Mouse (Mus musculus): Measurements from ENCODE around the gene Natd1. TPM values are rescaled to one million over a fixed set of nuclear protein-coding genes. Genes with fewer than 3 reads are reported as not detected.

Natd1 gene
- polyA plus RNA-seq, 1 experiment from 2014 or later = 35.0 TPM

- Histone ChIP-seq H3K27me3 (replicated peaks; ENCODE audit: control insufficient read depth, insufficient read depth, low read length) (no peaks in the 10 kb centered on the region), H3K4me2 (ENCODE audit: low read length) (no peak overlapping the region), H3K27ac (ENCODE audit: low read length) (no peak overlapping the region), H3K9me3 (ENCODE audit: control insufficient read depth, low read length) (no peaks in the 10 kb centered on the region), H3K4me1 (replicated peaks; ENCODE audit: control insufficient read depth, insufficient read depth, low read length) (peaks cover 4% of the 10 kb centered on the region; the same call in 1 of the 2 replicates), H3K4me3 (replicated peaks; ENCODE audit: low read length) (no peak overlapping the region), H3K36me3 (ENCODE audit: control insufficient read depth, insufficient read depth) (peaks cover 11% of the 10 kb centered on the region), H3K9ac (replicated peaks; ENCODE audit: low read depth, low read length) (no peak overlapping the region)
- 54% methylated on average over 2 of the region's 2 CpGs for WGBS
- no peak for ATAC-seq
These were observed 48.5 kb downstream of the Natd1 start for GRCm38 (mm10) chr11:60866021-60866420.

- 88% methylated on average over 14 of the region's 14 CpGs for WGBS
- Histone ChIP-seq H3K9ac (replicated peaks; ENCODE audit: low read depth, low read length) (no peak overlapping the region), H3K27me3 (replicated peaks; ENCODE audit: control insufficient read depth, insufficient read depth, low read length) (no peaks in the 10 kb centered on the region), H3K27ac (ENCODE audit: low read length) (no peak overlapping the region), H3K4me1 (replicated peaks; ENCODE audit: control insufficient read depth, insufficient read depth, low read length) (peaks cover 4% of the 10 kb centered on the region; the same call in 1 of the 2 replicates), H3K9me3 (ENCODE audit: control insufficient read depth, low read length) (no peaks in the 10 kb centered on the region), H3K4me3 (replicated peaks; ENCODE audit: low read length) (no peak overlapping the region), H3K4me2 (ENCODE audit: low read length) (no peak overlapping the region), H3K36me3 (ENCODE audit: control insufficient read depth, insufficient read depth) (peaks cover 11% of the 10 kb centered on the region)
- no peak for ATAC-seq
These were observed 49.6 kb downstream of the Natd1 start for GRCm38 (mm10) chr11:60864916-60865315.

- 95% methylated on average over 2 of the region's 2 CpGs for WGBS
- Histone ChIP-seq H3K4me2 (ENCODE audit: low read length) (no peak overlapping the region), H3K4me1 (replicated peaks; ENCODE audit: control insufficient read depth, insufficient read depth, low read length) (peaks cover 4% of the 10 kb centered on the region; the same call in 1 of the 2 replicates), H3K9me3 (ENCODE audit: control insufficient read depth, low read length) (no peaks in the 10 kb centered on the region), H3K36me3 (ENCODE audit: control insufficient read depth, insufficient read depth) (peaks cover 11% of the 10 kb centered on the region), H3K9ac (replicated peaks; ENCODE audit: low read depth, low read length) (no peak overlapping the region), H3K27me3 (replicated peaks; ENCODE audit: control insufficient read depth, insufficient read depth, low read length) (no peaks in the 10 kb centered on the region), H3K4me3 (replicated peaks; ENCODE audit: low read length) (no peak overlapping the region), H3K27ac (ENCODE audit: low read length) (no peak overlapping the region)
- ATAC-seq = no peak
These were observed 50.4 kb downstream of the Natd1 start for GRCm38 (mm10) chr11:60864166-60864565.

- no peaks in the 10 kb centered on the region for H3K9me3 ChIP-seq (ENCODE audit: control insufficient read depth, low read length)
- peaks cover 4% of the 10 kb centered on the region; the same call in 1 of the 2 replicates for H3K4me1 ChIP-seq (replicated peaks; ENCODE audit: control insufficient read depth, insufficient read depth, low read length)
- no peak overlapping the region for H3K4me3 ChIP-seq (replicated peaks; ENCODE audit: low read length)
- peaks cover 11% of the 10 kb centered on the region for H3K36me3 ChIP-seq (ENCODE audit: control insufficient read depth, insufficient read depth)
- no peak for ATAC-seq
- WGBS = 79% methylated on average over 4 of the region's 4 CpGs
- no peaks in the 10 kb centered on the region for H3K27me3 ChIP-seq (replicated peaks; ENCODE audit: control insufficient read depth, insufficient read depth, low read length)
- no peak overlapping the region for H3K27ac ChIP-seq (ENCODE audit: low read length)
- H3K9ac ChIP-seq (replicated peaks; ENCODE audit: low read depth, low read length) = no peak overlapping the region
- H3K4me2 ChIP-seq (ENCODE audit: low read length) = no peak overlapping the region
These were observed 51.4 kb downstream of the Natd1 start for GRCm38 (mm10) chr11:60863196-60863595.

GRCm38 (mm10) chr11:60861993-60862392, 52.6 kb downstream of the Natd1 start:
- Histone ChIP-seq H3K4me1 (replicated peaks; ENCODE audit: control insufficient read depth, insufficient read depth, low read length) (peaks cover 4% of the 10 kb centered on the region; the same call in 1 of the 2 replicates), H3K4me2 (ENCODE audit: low read length) (no peak overlapping the region), H3K27ac (ENCODE audit: low read length) (no peak overlapping the region), H3K9me3 (ENCODE audit: control insufficient read depth, low read length) (no peaks in the 10 kb centered on the region), H3K27me3 (replicated peaks; ENCODE audit: control insufficient read depth, insufficient read depth, low read length) (no peaks in the 10 kb centered on the region), H3K4me3 (replicated peaks; ENCODE audit: low read length) (no peak overlapping the region), H3K9ac (replicated peaks; ENCODE audit: low read depth, low read length) (no peak overlapping the region), H3K36me3 (ENCODE audit: control insufficient read depth, insufficient read depth) (peaks cover 11% of the 10 kb centered on the region)
- no peak for ATAC-seq
- 96% methylated on average over 3 of the region's 3 CpGs for WGBS

GRCm38 (mm10) chr11:60856587-60856986, 58.0 kb downstream of the Natd1 start:
- Histone ChIP-seq H3K9me3 (ENCODE audit: control insufficient read depth, low read length) (no peaks in the 10 kb centered on the region), H3K27me3 (replicated peaks; ENCODE audit: control insufficient read depth, insufficient read depth, low read length) (no peaks in the 10 kb centered on the region), H3K9ac (replicated peaks; ENCODE audit: low read depth, low read length) (no peak overlapping the region), H3K4me1 (replicated peaks; ENCODE audit: control insufficient read depth, insufficient read depth, low read length) (no peaks in the 10 kb centered on the region), H3K4me3 (replicated peaks; ENCODE audit: low read length) (no peak overlapping the region), H3K27ac (ENCODE audit: low read length) (no peak overlapping the region), H3K4me2 (ENCODE audit: low read length) (no peak overlapping the region), H3K36me3 (ENCODE audit: control insufficient read depth, insufficient read depth) (peaks cover 13% of the 10 kb centered on the region)
- WGBS = 84% methylated on average over 3 of the region's 3 CpGs
- no peak for ATAC-seq

Other genes with a start within 250 kb of the Natd1 start
- 78.7 and 86.9 TPM in 2 replicates for gene Llgl1, start 215.0 kb downstream of the Natd1 start, polyA plus RNA-seq (2015; fragmentation: Nextera tagmentation; extraction: Ambion mirVana)
- 82.9 and 85.7 TPM in 2 replicates for gene Flii, start 187.5 kb downstream of the Natd1 start, polyA plus RNA-seq (2015; fragmentation: Nextera tagmentation; extraction: Ambion mirVana)
- 25.5 and 25.7 TPM in 2 replicates for gene Mief2, start 186.4 kb downstream of the Natd1 start, polyA plus RNA-seq (2015; fragmentation: Nextera tagmentation; extraction: Ambion mirVana)
- 11.5 and 12.2 TPM in 2 replicates for gene Top3a, start 137.4 kb downstream of the Natd1 start, polyA plus RNA-seq (2015; fragmentation: Nextera tagmentation; extraction: Ambion mirVana)
- gene Smcr8, start 137.2 kb downstream of the Natd1 start, polyA plus RNA-seq (2015; fragmentation: Nextera tagmentation; extraction: Ambion mirVana) = 7.0 and 7.8 TPM in 2 replicates
- 14.9 and 17.7 TPM in 2 replicates for gene Shmt1, start 103.0 kb downstream of the Natd1 start, polyA plus RNA-seq (2015; fragmentation: Nextera tagmentation; extraction: Ambion mirVana)
- gene Dhrs7b, start 84.1 kb downstream of the Natd1 start, polyA plus RNA-seq (2015; fragmentation: Nextera tagmentation; extraction: Ambion mirVana) = 29.5 and 34.5 TPM in 2 replicates
- gene Tmem11, start 35.5 kb downstream of the Natd1 start, polyA plus RNA-seq (2015; fragmentation: Nextera tagmentation; extraction: Ambion mirVana) = 56.6 and 61.2 TPM in 2 replicates
- gene Map2k3, start 17.3 kb upstream of the Natd1 start, polyA plus RNA-seq (2015; fragmentation: Nextera tagmentation; extraction: Ambion mirVana) = 33.6 and 38.1 TPM in 2 replicates
- 0.92 and 1.6 TPM in 2 replicates for gene Kcnj12, start 107.8 kb upstream of the Natd1 start, polyA plus RNA-seq (2015; fragmentation: Nextera tagmentation; extraction: Ambion mirVana)
- gene Tnfrsf13b, start 212.0 kb upstream of the Natd1 start, polyA plus RNA-seq (2015; fragmentation: Nextera tagmentation; extraction: Ambion mirVana) = 0.57 and 1.1 TPM in 2 replicates